Mouse (Mus musculus) liver, embryonic 11.5 days (tissue): ENCODE data around the gene Ssbp2. TPM values are rescaled to one million over a fixed set of nuclear protein-coding genes. Genes with fewer than 3 reads are reported as not detected.

ENCODE experiments used
- ATAC-seq: fragments of 200-750 bp; cut with Nextera tagmentation; replicated peaks from 2 replicates; pipeline ENCODE4 v1.8.0; 2017; ENCODE audit warnings: moderate number of reproducible peaks, mild to moderate bottlenecking, moderate TSS enrichment, moderate library complexity; ENCODE audit not compliant: low FRiP score
- DNase-seq: peaks from one replicate; pipeline ENCODE4 v3.0.0-alpha.2; 2017; ENCODE audit warnings: low spot score
- H3K27ac ChIP-seq: fragments of 300-500 bp; sonication (generic); 2 replicates; pipeline ENCODE4 v1.5.1; 2014; ENCODE audit warnings: mild to moderate bottlenecking, low read depth, low read length, control low read depth
- H3K27me3 ChIP-seq: fragments of 300-500 bp; sonication (generic); replicated peaks from 2 replicates; pipeline ENCODE4 v1.6.1; 2014; ENCODE audit warnings: low read length, mixed read lengths; ENCODE audit not compliant: control insufficient read depth, insufficient read depth
- H3K36me3 ChIP-seq: fragments of 300-500 bp; sonication (generic); 2 replicates; pipeline ENCODE4 v1.6.1; 2014; ENCODE audit warnings: mild to moderate bottlenecking, low read length, moderate library complexity, mixed read lengths; ENCODE audit not compliant: control insufficient read depth, insufficient read depth
- H3K4me1 ChIP-seq: fragments of 300-500 bp; sonication (generic); replicated peaks from 2 replicates; pipeline ENCODE4 v1.6.1; 2014; ENCODE audit warnings: low read length, mixed read lengths; ENCODE audit not compliant: control insufficient read depth, insufficient read depth
- H3K4me2 ChIP-seq: fragments of 300-500 bp; sonication (generic); 2 replicates; pipeline ENCODE4 v1.6.1; 2014; ENCODE audit warnings: mild to moderate bottlenecking, control low read depth, moderate library complexity
- H3K4me3 ChIP-seq: fragments of 300-500 bp; sonication (generic); 2 replicates; pipeline ENCODE4 v1.5.1; 2014; ENCODE audit warnings: low read depth, low read length, control low read depth
- H3K9ac ChIP-seq: fragments of 300-500 bp; sonication (generic); 2 replicates; pipeline ENCODE4 v1.6.1; 2014; ENCODE audit warnings: low read depth, low read length, control low read depth
- H3K9me3 ChIP-seq: fragments of 300-500 bp; sonication (generic); 2 replicates; pipeline ENCODE4 v1.6.1; 2016; ENCODE audit warnings: low read length, inconsistent platforms, mixed read lengths; ENCODE audit not compliant: control insufficient read depth
- WGBS: fragments of 180-500 bp; shearing (Covaris S2); extraction: QIAGEN DNeasy Blood & Tissue Kit; methylation state at CpG from one replicate; pipeline ENCODE4 v1.1.7; 2014; 5-methylcytosine and 5-hydroxymethylcytosine counted together
- polyA plus RNA-seq: library from polyadenylated mRNA; unstranded; fragments of >200 nt; fragmentation: Nextera tagmentation; extraction: Ambion mirVana; gene quantifications from 2 replicates; pipeline ENCODE4 v1.2.1, GENCODE M21; 2014

The Ssbp2 gene
- polyA plus RNA-seq, 1 experiment from 2014 or later, result 110 TPM

DNA sequence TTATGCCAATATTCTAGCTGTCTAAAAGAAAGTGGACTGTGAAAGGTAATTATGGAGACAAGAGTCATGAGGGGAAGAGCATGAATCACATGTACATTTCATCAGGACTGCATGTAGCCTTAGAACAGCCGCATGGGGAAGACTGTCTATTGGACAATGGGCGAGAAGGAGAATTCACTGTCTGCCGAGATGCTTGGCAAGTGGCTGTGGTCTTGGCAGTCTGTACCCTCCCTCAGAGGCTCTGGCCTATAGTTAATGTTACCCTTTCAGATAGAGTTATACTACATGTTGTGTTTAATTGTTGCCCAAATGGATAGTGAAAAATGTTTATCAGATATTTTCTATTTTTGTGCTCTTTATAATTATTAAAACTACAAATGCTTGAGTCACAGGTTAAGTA lies 156.0 kb downstream of the Ssbp2 start:
- Histone ChIP-seq H3K4me3 (no peak overlapping the region), H3K36me3 (no peaks in the 10 kb centered on the region; the same call in 1 of the 2 replicates), H3K4me2 (no peak overlapping the region), H3K9ac (no peak overlapping the region), H3K9me3 (no peaks in the 10 kb centered on the region), H3K4me1 (0 out of 2 replicates have a peak, but pooled peaks cover 3% of the 10 kb centered on the region), H3K27ac (no peak overlapping the region), H3K27me3 (no peaks in the 10 kb centered on the region)
- ATAC-seq (no peak), DNase-seq (no peak)
- 95% methylated on average over 3 of the region's 3 CpGs for WGBS

DNA sequence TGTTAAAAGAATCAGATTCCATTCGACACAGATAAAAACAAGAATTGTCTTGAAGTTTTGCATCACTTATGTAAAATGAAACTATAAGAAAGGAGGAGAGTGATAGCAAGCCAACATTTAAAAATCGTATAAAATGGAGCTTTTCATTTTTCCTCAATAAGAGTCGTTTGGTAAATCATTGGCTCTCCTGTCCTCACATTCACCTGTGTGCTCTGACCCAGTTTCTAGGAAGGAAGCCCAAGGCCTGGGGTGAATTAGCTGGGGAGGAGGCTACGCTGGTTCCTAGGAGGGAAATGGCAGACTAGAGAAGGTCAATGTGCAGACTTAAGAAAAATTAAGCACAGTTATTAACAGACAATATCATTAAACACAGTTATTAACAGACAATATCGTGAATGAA lies 156.8 kb downstream of the Ssbp2 start:
- ATAC-seq, result no peak
- H3K4me3 ChIP-seq, result no peak overlapping the region
- H3K27ac ChIP-seq, result no peak overlapping the region
- H3K9ac ChIP-seq, result no peak overlapping the region
- H3K4me1 ChIP-seq, result 0 out of 2 replicates have a peak, but pooled peaks cover 3% of the 10 kb centered on the region
- no peaks in the 10 kb centered on the region for H3K27me3 ChIP-seq
- WGBS, result 87% methylated on average over 5 of the region's 5 CpGs
- H3K9me3 ChIP-seq, result no peaks in the 10 kb centered on the region
- DNase-seq, result no peak
- no peak overlapping the region for H3K4me2 ChIP-seq
- H3K36me3 ChIP-seq, result no peaks in the 10 kb centered on the region; the same call in 1 of the 2 replicates

- no peak overlapping the region for H3K9ac ChIP-seq
- H3K27ac ChIP-seq, result no peak overlapping the region
- H3K4me2 ChIP-seq, result no peak overlapping the region
- ATAC-seq, result peak; percentile 74
- no peaks in the 10 kb centered on the region; the same call in 1 of the 2 replicates for H3K36me3 ChIP-seq
- WGBS, result 6% methylated on average over 1 of the region's 1 CpGs
- DNase-seq, result no peak
- no peaks in the 10 kb centered on the region for H3K9me3 ChIP-seq
- no peak overlapping the region for H3K4me3 ChIP-seq
- H3K27me3 ChIP-seq, result no peaks in the 10 kb centered on the region
- 0 out of 2 replicates have a peak, but pooled peaks cover 3% of the 10 kb centered on the region for H3K4me1 ChIP-seq
Observed at GRCm38 (mm10) chr13:91619431-91619830, 159.3 kb downstream of the Ssbp2 start.

GRCm38 (mm10) chr13:91620541-91620940 lies 160.5 kb downstream of the Ssbp2 start:
- Histone ChIP-seq H3K27ac (no peak overlapping the region), H3K9me3 (no peaks in the 10 kb centered on the region), H3K4me3 (no peak overlapping the region), H3K4me2 (no peak overlapping the region), H3K36me3 (no peaks in the 10 kb centered on the region; the same call in 1 of the 2 replicates), H3K9ac (no peak overlapping the region), H3K4me1 (0 out of 2 replicates have a peak, but pooled peaks cover 3% of the 10 kb centered on the region), H3K27me3 (no peaks in the 10 kb centered on the region)
- DNase-seq (no peak), ATAC-seq (no peak)
- WGBS, result 90% methylated on average over 3 of the region's 3 CpGs

GRCm38 (mm10) chr13:91631291-91631799 lies 171.3 kb downstream of the Ssbp2 start:
- H3K9ac ChIP-seq, result no peak overlapping the region
- H3K27me3 ChIP-seq, result no peaks in the 10 kb centered on the region
- no peaks in the 10 kb centered on the region for H3K36me3 ChIP-seq
- H3K27ac ChIP-seq, result no peak overlapping the region
- H3K4me1 ChIP-seq, result no peaks in the 10 kb centered on the region
- ATAC-seq (no peak), DNase-seq (no peak)
- no peaks in the 10 kb centered on the region for H3K9me3 ChIP-seq
- no peak overlapping the region for H3K4me2 ChIP-seq
- H3K4me3 ChIP-seq, result no peak overlapping the region
- 76% methylated on average over 9 of the region's 9 CpGs for WGBS

GRCm38 (mm10) chr13:91634123-91634522 lies 174.0 kb downstream of the Ssbp2 start:
- Histone ChIP-seq H3K27me3 (no peaks in the 10 kb centered on the region), H3K27ac (no peak overlapping the region; the same call in 1 of the 2 replicates), H3K4me3 (no peak overlapping the region), H3K4me2 (no peak overlapping the region), H3K9ac (no peak overlapping the region), H3K9me3 (no peaks in the 10 kb centered on the region), H3K4me1 (no peaks in the 10 kb centered on the region), H3K36me3 (no peaks in the 10 kb centered on the region)
- no peak for DNase-seq
- WGBS, result 51% methylated on average over 7 of the region's 7 CpGs
- ATAC-seq, result no peak

DNA sequence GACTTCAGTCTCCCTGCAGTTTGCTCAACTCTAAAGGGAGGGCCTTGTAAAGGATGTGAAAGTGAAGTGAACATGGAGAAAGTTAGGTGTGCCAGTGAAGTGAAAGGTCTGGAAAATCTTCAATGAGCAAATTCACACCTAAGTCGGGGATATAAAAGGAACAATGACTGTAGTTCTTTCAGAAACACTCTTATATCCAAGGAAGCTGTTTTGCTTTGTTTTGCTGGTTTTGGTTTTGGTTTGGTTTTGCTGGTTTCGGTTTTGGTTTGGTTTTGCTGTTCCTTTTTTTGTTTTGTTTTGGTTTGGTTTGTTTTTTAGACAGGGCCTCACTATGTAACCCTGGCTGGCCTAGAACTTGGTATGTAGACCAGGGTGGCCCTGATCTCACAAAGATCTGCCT lies 175.9 kb downstream of the Ssbp2 start:
- Histone ChIP-seq H3K9me3 (no peaks in the 10 kb centered on the region), H3K27ac (no peak overlapping the region), H3K4me3 (no peak overlapping the region), H3K9ac (no peak overlapping the region), H3K27me3 (no peaks in the 10 kb centered on the region), H3K4me1 (no peaks in the 10 kb centered on the region), H3K36me3 (no peaks in the 10 kb centered on the region), H3K4me2 (no peak overlapping the region)
- ATAC-seq (no peak), DNase-seq (no peak)
- WGBS, result 75% methylated on average over 2 of the region's 2 CpGs

DNA sequence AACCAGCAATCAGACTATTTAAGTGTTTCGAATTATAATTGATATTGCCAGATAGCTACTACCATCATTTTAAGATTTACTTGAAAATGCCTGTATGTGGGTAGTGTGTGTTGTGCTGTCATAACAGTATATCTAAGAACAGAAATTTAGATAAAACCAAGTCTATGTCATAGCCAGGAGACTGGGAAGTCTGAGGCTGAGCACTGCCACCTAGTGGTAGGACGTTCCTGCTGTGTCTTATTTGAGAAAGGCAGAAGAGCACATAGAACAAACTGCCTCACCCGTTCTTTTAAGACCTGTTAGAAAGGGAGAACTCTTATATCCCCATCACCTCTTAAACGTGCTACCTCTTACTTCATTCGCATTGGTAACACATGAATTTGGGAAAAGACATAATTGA lies 176.7 kb downstream of the Ssbp2 start:
- 17% methylated on average over 5 of the region's 5 CpGs for WGBS
- peak; percentile 79 for ATAC-seq

DNA sequence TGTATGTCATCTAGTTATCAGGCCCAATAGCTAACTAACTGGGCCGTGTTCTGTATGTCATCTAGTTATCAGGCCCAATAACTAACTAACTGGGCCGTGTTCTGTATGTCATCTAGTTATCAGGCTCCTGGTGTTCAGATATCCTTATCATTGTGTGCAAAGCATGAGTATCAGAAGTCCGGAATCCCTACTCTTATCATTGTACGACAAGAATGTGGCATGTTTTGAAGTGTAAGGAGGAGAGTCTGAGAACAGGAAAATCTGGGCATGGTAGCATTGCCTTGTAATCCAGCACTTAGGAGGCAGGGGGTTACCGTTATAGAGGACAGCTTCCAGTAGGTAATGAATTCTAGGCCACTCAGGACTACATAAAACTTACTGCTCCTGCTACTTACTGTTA lies 178.8 kb downstream of the Ssbp2 start:
- ATAC-seq (0 out of 2 replicates have a peak, but pooled peaks have one; percentile 29), DNase-seq (no peak)
- no peak overlapping the region for H3K9ac ChIP-seq
- no peak overlapping the region for H3K27ac ChIP-seq
- H3K4me2 ChIP-seq, result no peak overlapping the region
- WGBS, result 40% methylated on average over 5 of the region's 5 CpGs
- H3K36me3 ChIP-seq, result no peaks in the 10 kb centered on the region
- H3K9me3 ChIP-seq, result no peaks in the 10 kb centered on the region
- H3K27me3 ChIP-seq, result no peaks in the 10 kb centered on the region
- H3K4me3 ChIP-seq, result no peak overlapping the region
- no peaks in the 10 kb centered on the region for H3K4me1 ChIP-seq

More for the DNA sequence above, 176.7 kb downstream of the Ssbp2 start:
- Histone ChIP-seq H3K9me3 (no peaks in the 10 kb centered on the region), H3K27ac (no peak overlapping the region), H3K4me2 (no peak overlapping the region), H3K4me3 (no peak overlapping the region), H3K9ac (no peak overlapping the region), H3K4me1 (no peaks in the 10 kb centered on the region), H3K27me3 (no peaks in the 10 kb centered on the region), H3K36me3 (no peaks in the 10 kb centered on the region)
- DNase-seq, result peak; percentile 61
